Mouse (Mus musculus): ENCODE data around the gene Stx8. TPM values are rescaled to one million over a fixed set of nuclear protein-coding genes. Genes with fewer than 3 reads are reported as not detected.

The Stx8 gene
- polyA plus RNA-seq, 1 experiment = 35.8 TPM

- H3K27me3 ChIP-seq (ENCODE audit: control insufficient read depth, insufficient read depth, low read length, poor library complexity, severe bottlenecking) = no peaks in the 10 kb centered on the region
- TF ChIP-seq POLR2A (IDR thresholded peaks at IDR 0.05; ENCODE audit: insufficient read depth, low read length) (no peak), EP300 (IDR thresholded peaks at IDR 0.05; ENCODE audit: insufficient read depth, low read depth, low read length) (no peak), CTCF (IDR thresholded peaks at IDR 0.05; ENCODE audit: low read depth, low read length) (no peak)
- H3K9me3 ChIP-seq (replicated peaks; ENCODE audit: control insufficient read depth, insufficient read depth, low read length, poor library complexity, severe bottlenecking) = 0 out of 2 replicates have a peak, but pooled peaks cover 3% of the 10 kb centered on the region
- no peaks in the 10 kb centered on the region for H3K4me1 ChIP-seq (ENCODE audit: control insufficient read depth, insufficient read depth, low read length)
- no peak overlapping the region for H3K27ac ChIP-seq (ENCODE audit: insufficient read depth, low read length)
- no peaks in the 10 kb centered on the region for H3K36me3 ChIP-seq (ENCODE audit: control insufficient read depth, insufficient read depth, low read length, poor library complexity, severe bottlenecking)
- no peak overlapping the region for H3K4me3 ChIP-seq (ENCODE audit: low read depth, low read length)
- no peak overlapping the region for H3K9ac ChIP-seq (ENCODE audit: low read depth, poor library complexity, severe bottlenecking)
These were observed 153.1 kb downstream of the Stx8 start for GRCm38 (mm10) chr11:68119136-68119535.

- TF ChIP-seq EP300 (IDR thresholded peaks at IDR 0.05; ENCODE audit: insufficient read depth, low read depth, low read length) (no peak), POLR2A (IDR thresholded peaks at IDR 0.05; ENCODE audit: insufficient read depth, low read length) (no peak), CTCF (IDR thresholded peaks at IDR 0.05; ENCODE audit: low read depth, low read length) (no peak)
- no peaks in the 10 kb centered on the region for H3K36me3 ChIP-seq (ENCODE audit: control insufficient read depth, insufficient read depth, low read length, poor library complexity, severe bottlenecking)
- no peaks in the 10 kb centered on the region for H3K4me1 ChIP-seq (ENCODE audit: control insufficient read depth, insufficient read depth, low read length)
- 0 out of 2 replicates have a peak, but pooled peaks cover 3% of the 10 kb centered on the region for H3K9me3 ChIP-seq (replicated peaks; ENCODE audit: control insufficient read depth, insufficient read depth, low read length, poor library complexity, severe bottlenecking)
- H3K27ac ChIP-seq (ENCODE audit: insufficient read depth, low read length) = no peak overlapping the region
- no peak overlapping the region for H3K9ac ChIP-seq (ENCODE audit: low read depth, poor library complexity, severe bottlenecking)
- H3K27me3 ChIP-seq (ENCODE audit: control insufficient read depth, insufficient read depth, low read length, poor library complexity, severe bottlenecking) = no peaks in the 10 kb centered on the region
- no peak overlapping the region for H3K4me3 ChIP-seq (ENCODE audit: low read depth, low read length)
These were observed 155.3 kb downstream of the Stx8 start for GRCm38 (mm10) chr11:68121260-68121659.

- no peak overlapping the region for H3K9ac ChIP-seq (ENCODE audit: low read depth, poor library complexity, severe bottlenecking)
- H3K9me3 ChIP-seq (replicated peaks; ENCODE audit: control insufficient read depth, insufficient read depth, low read length, poor library complexity, severe bottlenecking) = 0 out of 2 replicates have a peak, but pooled peaks cover 3% of the 10 kb centered on the region
- no peak overlapping the region for H3K27ac ChIP-seq (ENCODE audit: insufficient read depth, low read length)
- H3K27me3 ChIP-seq (ENCODE audit: control insufficient read depth, insufficient read depth, low read length, poor library complexity, severe bottlenecking) = no peaks in the 10 kb centered on the region
- H3K4me1 ChIP-seq (ENCODE audit: control insufficient read depth, insufficient read depth, low read length) = no peaks in the 10 kb centered on the region
- H3K4me3 ChIP-seq (ENCODE audit: low read depth, low read length) = no peak overlapping the region
- no peak for TF ChIP-seq POLR2A (IDR thresholded peaks at IDR 0.05; ENCODE audit: insufficient read depth, low read length)
- TF ChIP-seq EP300 (IDR thresholded peaks at IDR 0.05; ENCODE audit: insufficient read depth, low read depth, low read length) = no peak
- no peak for TF ChIP-seq CTCF (IDR thresholded peaks at IDR 0.05; ENCODE audit: low read depth, low read length)
- H3K36me3 ChIP-seq (ENCODE audit: control insufficient read depth, insufficient read depth, low read length, poor library complexity, severe bottlenecking) = no peaks in the 10 kb centered on the region
These were observed 155.7 kb downstream of the Stx8 start for GRCm38 (mm10) chr11:68121660-68122059.

GRCm38 (mm10) chr11:68126071-68126470 lies 160.1 kb downstream of the Stx8 start:
- H3K4me1 ChIP-seq (ENCODE audit: control insufficient read depth, insufficient read depth, low read length) = no peaks in the 10 kb centered on the region
- no peak for TF ChIP-seq EP300 (IDR thresholded peaks at IDR 0.05; ENCODE audit: insufficient read depth, low read depth, low read length)
- no peak for TF ChIP-seq CTCF (IDR thresholded peaks at IDR 0.05; ENCODE audit: low read depth, low read length)
- no peak for TF ChIP-seq POLR2A (IDR thresholded peaks at IDR 0.05; ENCODE audit: insufficient read depth, low read length)
- no peak overlapping the region for H3K9ac ChIP-seq (ENCODE audit: low read depth, poor library complexity, severe bottlenecking)
- H3K9me3 ChIP-seq (replicated peaks; ENCODE audit: control insufficient read depth, insufficient read depth, low read length, poor library complexity, severe bottlenecking) = no peaks in the 10 kb centered on the region
- no peak overlapping the region for H3K4me3 ChIP-seq (ENCODE audit: low read depth, low read length)
- H3K36me3 ChIP-seq (ENCODE audit: control insufficient read depth, insufficient read depth, low read length, poor library complexity, severe bottlenecking) = no peaks in the 10 kb centered on the region
- no peaks in the 10 kb centered on the region for H3K27me3 ChIP-seq (ENCODE audit: control insufficient read depth, insufficient read depth, low read length, poor library complexity, severe bottlenecking)
- H3K27ac ChIP-seq (ENCODE audit: insufficient read depth, low read length) = no peak overlapping the region

- H3K27ac ChIP-seq (ENCODE audit: insufficient read depth, low read length) = no peak overlapping the region
These were observed 168.5 kb downstream of the Stx8 start for GRCm38 (mm10) chr11:68134494-68134893.

GRCm38 (mm10) chr11:68135350-68135749 lies 169.4 kb downstream of the Stx8 start:
- TF ChIP-seq CTCF (IDR thresholded peaks at IDR 0.05; ENCODE audit: low read depth, low read length) = no peak
- no peak for TF ChIP-seq POLR2A (IDR thresholded peaks at IDR 0.05; ENCODE audit: insufficient read depth, low read length)
- no peak for TF ChIP-seq EP300 (IDR thresholded peaks at IDR 0.05; ENCODE audit: insufficient read depth, low read depth, low read length)
- Histone ChIP-seq H3K4me1 (ENCODE audit: control insufficient read depth, insufficient read depth, low read length) (peaks cover 3% of the 10 kb centered on the region), H3K9me3 (replicated peaks; ENCODE audit: control insufficient read depth, insufficient read depth, low read length, poor library complexity, severe bottlenecking) (no peaks in the 10 kb centered on the region), H3K4me3 (ENCODE audit: low read depth, low read length) (no peak overlapping the region), H3K9ac (ENCODE audit: low read depth, poor library complexity, severe bottlenecking) (no peak overlapping the region), H3K27me3 (ENCODE audit: control insufficient read depth, insufficient read depth, low read length, poor library complexity, severe bottlenecking) (no peaks in the 10 kb centered on the region), H3K27ac (ENCODE audit: insufficient read depth, low read length) (no peak overlapping the region), H3K36me3 (ENCODE audit: control insufficient read depth, insufficient read depth, low read length, poor library complexity, severe bottlenecking) (no peaks in the 10 kb centered on the region)

More at GRCm38 (mm10) chr11:68134494-68134893, 168.5 kb downstream of the Stx8 start:
- Histone ChIP-seq H3K9ac (ENCODE audit: low read depth, poor library complexity, severe bottlenecking) (no peak overlapping the region), H3K36me3 (ENCODE audit: control insufficient read depth, insufficient read depth, low read length, poor library complexity, severe bottlenecking) (no peaks in the 10 kb centered on the region), H3K4me3 (ENCODE audit: low read depth, low read length) (no peak overlapping the region), H3K27me3 (ENCODE audit: control insufficient read depth, insufficient read depth, low read length, poor library complexity, severe bottlenecking) (no peaks in the 10 kb centered on the region), H3K9me3 (replicated peaks; ENCODE audit: control insufficient read depth, insufficient read depth, low read length, poor library complexity, severe bottlenecking) (no peaks in the 10 kb centered on the region), H3K4me1 (ENCODE audit: control insufficient read depth, insufficient read depth, low read length) (peaks cover 3% of the 10 kb centered on the region)
- TF ChIP-seq CTCF (IDR thresholded peaks at IDR 0.05; ENCODE audit: low read depth, low read length) (no peak), POLR2A (IDR thresholded peaks at IDR 0.05; ENCODE audit: insufficient read depth, low read length) (no peak), EP300 (IDR thresholded peaks at IDR 0.05; ENCODE audit: insufficient read depth, low read depth, low read length) (no peak)

Data from ES-Bruce4 (cell line).